Mouse (Mus musculus): ENCODE measurements at regions not wholly inside any gene's neighbourhood (a gene's known extent, or its start where the extent isn't known, plus 50 kb on each side); places are given as distances from the start of the nearest gene placed in this dataset.

DNA sequence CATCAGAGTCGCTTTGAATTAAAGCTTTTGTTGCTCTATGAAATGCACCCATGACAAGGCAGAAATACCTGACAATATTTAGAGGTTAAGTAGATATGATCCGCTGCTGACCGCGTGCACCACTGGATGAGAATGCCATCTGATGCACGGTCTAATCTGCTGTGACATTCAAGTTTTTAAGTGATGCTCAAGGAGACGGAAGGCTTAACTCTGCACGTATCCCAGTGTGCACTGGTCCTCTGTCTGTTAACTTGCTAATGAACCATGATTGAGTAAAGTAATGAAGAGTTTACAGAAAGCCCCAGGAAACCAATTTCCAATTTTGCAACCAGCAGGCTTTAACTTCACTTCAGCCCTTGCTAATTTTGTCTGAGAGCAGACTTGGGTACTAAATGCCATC lies 478.3 kb upstream of the Gm5415 start:
- TF ChIP-seq MAFK (IDR thresholded peaks at IDR 0.05; ENCODE audit: insufficient replicate concordance, low read length) (no peak), ZC3H11A (IDR thresholded peaks at IDR 0.05; ENCODE audit: low read depth, low read length) (no peak), EP300 (IDR thresholded peaks at IDR 0.05; ENCODE audit: low read length) (no peak), POLR2A (IDR thresholded peaks at IDR 0.05; ENCODE audit: low read depth, low read length) (no peak), CHD1 (IDR thresholded peaks at IDR 0.05; ENCODE audit: low read depth, low read length) (no peak)
